Mouse (Mus musculus) Muller cell, postnatal 12 days (primary cell): Measurements from ENCODE around the gene Ptpn13.

ENCODE experiments used
- DNase-seq: peaks from one replicate; pipeline ENCODE4 v3.0.0-alpha.2; 2015; ENCODE audit errors: inconsistent ontology term

Gene Ptpn13

GRCm38 (mm10) chr5:103593575-103593974 is 168.6 kb downstream of the Ptpn13 start:
- no peak for DNase-seq

GRCm38 (mm10) chr5:103595394-103596226 is 170.6 kb downstream of the Ptpn13 start:
- no peak for DNase-seq

- no peak for DNase-seq
These were observed 171.6 kb downstream of the Ptpn13 start for GRCm38 (mm10) chr5:103596467-103597146.

- DNase-seq, result no peak
These were observed 172.6 kb downstream of the Ptpn13 start for GRCm38 (mm10) chr5:103597604-103598003.

- no peak for DNase-seq
These were observed 173.3 kb downstream of the Ptpn13 start for GRCm38 (mm10) chr5:103598264-103598663.

- no peak for DNase-seq
These were observed 173.9 kb downstream of the Ptpn13 start for GRCm38 (mm10) chr5:103598881-103599280.

GRCm38 (mm10) chr5:103603115-103603893 is 178.3 kb downstream of the Ptpn13 start:
- DNase-seq, result peak; percentile 74

- DNase-seq, result no peak
These were observed 180.7 kb downstream of the Ptpn13 start for GRCm38 (mm10) chr5:103605707-103606106.

- no peak for DNase-seq
These were observed 185.2 kb downstream of the Ptpn13 start for GRCm38 (mm10) chr5:103610148-103610547.

GRCm38 (mm10) chr5:103610856-103611472 is 186.0 kb downstream of the Ptpn13 start:
- no peak for DNase-seq

- DNase-seq, result no peak
These were observed 187.3 kb downstream of the Ptpn13 start for GRCm38 (mm10) chr5:103612316-103612715.

- DNase-seq, result no peak
These were observed 189.4 kb downstream of the Ptpn13 start for GRCm38 (mm10) chr5:103614356-103614755.

- no peak for DNase-seq
These were observed 192.2 kb downstream of the Ptpn13 start for GRCm38 (mm10) chr5:103617191-103617590.

GRCm38 (mm10) chr5:103620301-103620973 is 195.4 kb downstream of the Ptpn13 start:
- peak; percentile 85 for DNase-seq

- DNase-seq, result no peak
These were observed 197.3 kb downstream of the Ptpn13 start for GRCm38 (mm10) chr5:103622321-103622720.

GRCm38 (mm10) chr5:103624831-103625230 is 199.8 kb downstream of the Ptpn13 start:
- no peak for DNase-seq

GRCm38 (mm10) chr5:103628499-103628898 is 203.5 kb downstream of the Ptpn13 start:
- DNase-seq, result no peak

GRCm38 (mm10) chr5:103629111-103629764 is 204.2 kb downstream of the Ptpn13 start, which contains the start of gene Slc10a6:
Gene Slc10a6, minus strand, starts transcription at chr5:103629403.
- DNase-seq, result peak; percentile 72

- no peak for DNase-seq
These were observed 205.0 kb downstream of the Ptpn13 start for GRCm38 (mm10) chr5:103629854-103630580.

GRCm38 (mm10) chr5:103637162-103637561 is 212.2 kb downstream of the Ptpn13 start:
- no peak for DNase-seq
